Mouse (Mus musculus) embryonic facial prominence, embryonic 12.5 days (tissue): Measurements from ENCODE around the gene Gm266. TPM values are rescaled to one million over a fixed set of nuclear protein-coding genes. Genes with fewer than 3 reads are reported as not detected.

Experiments
- ATAC-seq: fragments of 200-750 bp; cut with Nextera tagmentation; 2 replicates; pipeline ENCODE4 v1.8.0; 2017; ENCODE audit not compliant: insufficient number of reproducible peaks, insufficient read depth, low FRiP score, low TSS enrichment
- H3K27ac ChIP-seq: fragments of 300-500 bp; sonication (generic); 2 replicates; pipeline ENCODE4 v1.5.1; 2016; ENCODE audit warnings: mild to moderate bottlenecking
- H3K27me3 ChIP-seq: fragments of 300-500 bp; sonication (generic); 2 replicates; pipeline ENCODE4 v1.6.1; 2016; ENCODE audit warnings: mild to moderate bottlenecking, moderate library complexity
- H3K36me3 ChIP-seq: fragments of 300-500 bp; sonication (generic); 2 replicates; pipeline ENCODE4 v1.6.1; 2016; ENCODE audit warnings: mild to moderate bottlenecking
- H3K4me1 ChIP-seq: fragments of 300-500 bp; sonication (generic); 2 replicates; pipeline ENCODE4 v1.6.1; 2016
- H3K4me2 ChIP-seq: fragments of 300-500 bp; sonication (generic); replicated peaks from 2 replicates; pipeline ENCODE4 v1.6.1; 2016; ENCODE audit warnings: mild to moderate bottlenecking, moderate library complexity
- H3K4me3 ChIP-seq: fragments of 300-500 bp; sonication (generic); 2 replicates; pipeline ENCODE4 v1.5.1; 2016; ENCODE audit warnings: mild to moderate bottlenecking
- H3K9ac ChIP-seq: fragments of 300-500 bp; sonication (generic); 2 replicates; pipeline ENCODE4 v1.6.1; 2016; ENCODE audit warnings: mild to moderate bottlenecking, moderate library complexity
- H3K9me3 ChIP-seq: fragments of 300-500 bp; sonication (generic); 2 replicates; pipeline ENCODE4 v1.6.1; 2016; ENCODE audit warnings: mild to moderate bottlenecking, moderate library complexity
- WGBS: fragments of 180-500 bp; shearing (Covaris S2); methylation state at CpG from one replicate; pipeline ENCODE4 v1.1.7; 2016; 5-methylcytosine and 5-hydroxymethylcytosine counted together
- polyA plus RNA-seq: library from polyadenylated mRNA; unstranded; fragments of >200 nt; fragmentation: Nextera tagmentation; extraction: Ambion mirVana; gene quantifications from 2 replicates; pipeline ENCODE4 v1.2.1, GENCODE M21; 2016

Gm266 gene
- polyA plus RNA-seq, 1 experiment from 2014 or later = 28.1 TPM

- Histone ChIP-seq H3K36me3 (no peaks in the 10 kb centered on the region), H3K4me3 (no peak overlapping the region), H3K9ac (no peak overlapping the region), H3K27me3 (peaks cover 76% of the 10 kb centered on the region), H3K27ac (no peak overlapping the region), H3K4me1 (peaks cover 68% of the 10 kb centered on the region), H3K9me3 (no peaks in the 10 kb centered on the region), H3K4me2 (no peak overlapping the region)
- no peak for ATAC-seq
- WGBS = 24% methylated on average over 6 of the region's 6 CpGs
Observed at GRCm38 (mm10) chr12:111450359-111450758, 35.3 kb downstream of the Gm266 start.

- no peak overlapping the region for H3K4me3 ChIP-seq
- no peak for ATAC-seq
- H3K9me3 ChIP-seq = no peaks in the 10 kb centered on the region
- peak overlapping the region; percentile 54; the same call in 1 of the 2 replicates for H3K27ac ChIP-seq
- peaks cover 57% of the 10 kb centered on the region for H3K4me1 ChIP-seq
- H3K36me3 ChIP-seq = no peaks in the 10 kb centered on the region
- WGBS = 8% methylated on average over 13 of the region's 14 CpGs
- H3K27me3 ChIP-seq = peaks cover 87% of the 10 kb centered on the region
- H3K9ac ChIP-seq = no peak overlapping the region
- H3K4me2 ChIP-seq = peak overlapping the region; percentile 24
Observed at GRCm38 (mm10) chr12:111448931-111449705, 36.5 kb downstream of the Gm266 start.

- Histone ChIP-seq H3K36me3 (no peaks in the 10 kb centered on the region), H3K4me3 (no peak overlapping the region), H3K4me1 (peaks cover 53% of the 10 kb centered on the region), H3K9ac (no peak overlapping the region), H3K27me3 (peaks cover 92% of the 10 kb centered on the region), H3K27ac (no peak overlapping the region), H3K9me3 (no peaks in the 10 kb centered on the region), H3K4me2 (peak overlapping the region; percentile 1; the same call in 1 of the 2 replicates)
- ATAC-seq = no peak
- 11% methylated on average over 22 of the region's 22 CpGs for WGBS
Observed at GRCm38 (mm10) chr12:111447898-111448760, 37.5 kb downstream of the Gm266 start.

- no peak for ATAC-seq
Observed at GRCm38 (mm10) chr12:111447350-111447749, 38.3 kb downstream of the Gm266 start.

GRCm38 (mm10) chr12:111446745-111447144 is 38.9 kb downstream of the Gm266 start:
- Histone ChIP-seq H3K27me3 (peaks cover 100% of the 10 kb centered on the region), H3K9ac (no peak overlapping the region), H3K4me2 (no peak overlapping the region), H3K9me3 (no peaks in the 10 kb centered on the region), H3K36me3 (no peaks in the 10 kb centered on the region), H3K4me3 (no peak overlapping the region), H3K27ac (no peak overlapping the region), H3K4me1 (peaks cover 65% of the 10 kb centered on the region)
- ATAC-seq = no peak
- WGBS = 17% methylated on average over 5 of the region's 5 CpGs

More at GRCm38 (mm10) chr12:111447350-111447749, 38.3 kb downstream of the Gm266 start:
- no peak overlapping the region for H3K27ac ChIP-seq
- 16% methylated on average over 9 of the region's 9 CpGs for WGBS
- no peak overlapping the region for H3K9ac ChIP-seq
- peaks cover 100% of the 10 kb centered on the region for H3K27me3 ChIP-seq
- H3K4me2 ChIP-seq = no peak overlapping the region
- no peak overlapping the region for H3K4me3 ChIP-seq
- H3K4me1 ChIP-seq = peaks cover 61% of the 10 kb centered on the region
- no peaks in the 10 kb centered on the region for H3K36me3 ChIP-seq
- no peaks in the 10 kb centered on the region for H3K9me3 ChIP-seq

GRCm38 (mm10) chr12:111445890-111446613 is 39.6 kb downstream of the Gm266 start:
- 5% methylated on average over 27 of the region's 27 CpGs for WGBS
- ATAC-seq = no peak
- Histone ChIP-seq H3K9ac (no peak overlapping the region), H3K36me3 (no peaks in the 10 kb centered on the region), H3K9me3 (no peaks in the 10 kb centered on the region), H3K4me1 (peaks cover 65% of the 10 kb centered on the region), H3K27ac (no peak overlapping the region), H3K27me3 (peaks cover 100% of the 10 kb centered on the region), H3K4me2 (peak overlapping the region; percentile 35), H3K4me3 (peak overlapping the region; percentile 18)

GRCm38 (mm10) chr12:111445161-111445889 is 40.3 kb downstream of the Gm266 start:
- H3K4me3 ChIP-seq = peak overlapping the region; percentile 18
- no peak for ATAC-seq
- no peaks in the 10 kb centered on the region for H3K9me3 ChIP-seq
- 3% methylated on average over 51 of the region's 52 CpGs for WGBS
- H3K9ac ChIP-seq = no peak overlapping the region
- H3K4me1 ChIP-seq = peaks cover 59% of the 10 kb centered on the region
- no peak overlapping the region for H3K27ac ChIP-seq
- H3K4me2 ChIP-seq = peak overlapping the region; percentile 35
- no peaks in the 10 kb centered on the region for H3K36me3 ChIP-seq
- H3K27me3 ChIP-seq = peaks cover 96% of the 10 kb centered on the region

- Histone ChIP-seq H3K9me3 (no peaks in the 10 kb centered on the region), H3K27ac (no peak overlapping the region), H3K36me3 (no peaks in the 10 kb centered on the region), H3K9ac (no peak overlapping the region), H3K27me3 (peaks cover 87% of the 10 kb centered on the region), H3K4me1 (peaks cover 47% of the 10 kb centered on the region), H3K4me3 (no peak overlapping the region), H3K4me2 (no peak overlapping the region)
- ATAC-seq = no peak
- 27% methylated on average over 10 of the region's 10 CpGs for WGBS
Observed at GRCm38 (mm10) chr12:111443921-111444831, 41.4 kb downstream of the Gm266 start.

GRCm38 (mm10) chr12:111443011-111443870 is 42.4 kb downstream of the Gm266 start:
- WGBS = 12% methylated on average over 15 of the region's 15 CpGs
- 0 out of 2 replicates have a peak overlapping the region, but pooled peaks have one; percentile 0 for H3K9ac ChIP-seq
- H3K27ac ChIP-seq = no peak overlapping the region

More at GRCm38 (mm10) chr12:111443011-111443870, 42.4 kb downstream of the Gm266 start:
- no peak for ATAC-seq
- H3K4me1 ChIP-seq = peaks cover 38% of the 10 kb centered on the region
- peak overlapping the region; percentile 40 for H3K4me3 ChIP-seq
- no peaks in the 10 kb centered on the region for H3K36me3 ChIP-seq
- no peaks in the 10 kb centered on the region for H3K9me3 ChIP-seq
- H3K27me3 ChIP-seq = peaks cover 82% of the 10 kb centered on the region
- peak overlapping the region; percentile 80 for H3K4me2 ChIP-seq
